Mouse (Mus musculus): ENCODE data around the gene Cnot1.

Gene Cnot1

GRCm38 (mm10) chr8:95688073-95688672 is 119.1 kb downstream of the Cnot1 start:
- DNase-seq (ENCODE audit: low spot score), result no peak

DNA sequence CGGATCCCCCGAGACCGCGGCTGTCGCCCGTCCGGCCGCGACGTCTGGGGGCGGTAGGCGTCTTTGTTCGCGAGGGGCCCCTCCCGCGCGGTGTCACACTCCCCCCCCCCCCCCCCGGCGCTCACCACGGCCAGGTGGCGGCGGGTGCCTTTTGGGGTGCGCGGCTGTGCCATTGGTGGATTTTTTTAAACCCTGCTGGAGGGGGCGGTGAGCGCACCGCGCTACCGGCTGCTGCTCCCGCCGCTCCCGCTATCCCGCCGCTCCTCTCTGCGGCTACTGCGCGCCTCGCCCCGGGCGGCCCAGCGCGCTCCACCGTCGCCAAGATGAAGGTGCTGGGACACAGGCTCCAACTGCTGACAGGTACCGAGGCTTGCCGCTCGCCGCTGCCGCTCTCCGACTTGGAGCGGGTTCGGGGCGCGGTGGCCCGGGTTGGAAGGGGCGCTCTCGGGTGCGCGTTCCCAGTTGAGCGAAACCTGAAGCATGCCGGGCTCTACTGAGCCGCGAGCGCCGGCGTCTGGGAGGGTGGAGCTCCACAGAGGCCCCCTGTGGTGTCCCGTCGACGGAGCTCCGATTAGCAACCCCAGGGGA is 129.1 kb downstream of the Cnot1 start:
- DNase-seq (ENCODE audit: low spot score), result no peak

- no peak for DNase-seq (ENCODE audit: low spot score)
Observed at GRCm38 (mm10) chr8:95677591-95678023, 129.7 kb downstream of the Cnot1 start.

GRCm38 (mm10) chr8:95676631-95677030 is 130.6 kb downstream of the Cnot1 start, which contains the start of gene Ndrg4:
Ndrg4 (plus strand) TSS chr8:95676980.
- no peak for DNase-seq (ENCODE audit: low spot score)

GRCm38 (mm10) chr8:95672811-95673210 is 134.5 kb downstream of the Cnot1 start:
- no peak for DNase-seq (ENCODE audit: low spot score)

DNA sequence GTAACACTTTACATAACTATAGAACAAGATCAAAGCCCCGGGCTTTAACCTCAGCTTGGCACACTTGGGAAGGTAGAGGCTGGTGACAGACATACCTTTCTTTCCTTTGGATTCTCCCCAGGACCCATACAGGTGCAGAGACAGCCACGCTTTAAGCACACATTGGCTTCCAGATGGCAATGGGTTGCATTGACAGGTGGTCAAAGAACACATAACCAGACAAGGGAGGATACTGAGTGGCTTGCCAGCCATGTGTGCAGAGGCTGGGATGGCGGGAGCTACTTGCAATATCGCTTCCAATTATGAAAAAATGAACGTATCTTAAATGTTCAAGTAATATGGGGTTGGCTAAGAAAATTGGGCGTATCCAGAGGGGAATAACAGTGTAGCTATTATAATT is 135.4 kb downstream of the Cnot1 start:
- no peak for DNase-seq (ENCODE audit: low spot score)

GRCm38 (mm10) chr8:95669967-95670366 is 137.3 kb downstream of the Cnot1 start:
- no peak for DNase-seq (ENCODE audit: low spot score)

Data from layer of hippocampus, adult 9-10 months (tissue).